Mouse (Mus musculus) heart, adult 2 months (tissue): Measurements from ENCODE around the gene Clip1.

ENCODE experiments used
- CTCF ChIP-seq: fragments of 200-600 bp; IDR thresholded peaks from 2 replicates; pipeline ENCODE4 v1.8.1; 2022; ENCODE audit warnings: antibody characterized with exemption, mild to moderate bottlenecking, moderate library complexity
- POLR2A ChIP-seq: fragments of 200-500 bp; IDR thresholded peaks from 2 replicates; pipeline ENCODE4 v1.6.1; 2011; ENCODE audit warnings: mild to moderate bottlenecking, low read depth, low read length, control low read depth; ENCODE audit not compliant: insufficient read depth

DNA sequence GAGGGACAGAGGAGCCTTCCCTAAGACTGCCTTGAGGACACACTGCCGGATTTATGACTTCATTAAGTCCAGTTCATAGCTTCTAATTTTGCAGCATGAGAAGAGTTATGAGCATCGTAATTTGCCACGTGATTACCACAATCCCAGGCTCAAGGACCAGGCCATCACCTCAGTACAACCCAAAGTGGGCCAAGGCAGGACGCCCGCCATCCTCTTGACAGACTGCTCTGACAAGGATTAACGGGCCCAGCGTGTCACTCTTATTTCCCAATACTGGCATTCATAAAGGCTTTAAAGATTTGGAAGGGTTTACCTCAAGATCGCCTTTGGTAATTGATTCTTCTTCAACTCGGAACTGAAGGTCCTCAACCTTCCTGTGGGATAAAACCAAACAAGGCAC, 44.2 kb downstream of the Clip1 start:
- TF ChIP-seq CTCF = no peak
- TF ChIP-seq POLR2A = no peak
